Mouse (Mus musculus) megakaryocyte-erythroid progenitor cell, adult 5 weeks (primary cell): ENCODE results near the gene Fam229a. TPM values are rescaled to one million over a fixed set of nuclear protein-coding genes. Genes with fewer than 3 reads are reported as not detected.

Experiments used
- polyA plus RNA-seq: library from polyadenylated mRNA; stranded (reverse); fragments of >175 nt; gene quantifications from 2 replicates; pipeline ENCODE4 v1.2.3, GENCODE M21; 2012

Fam229a gene
- 3.2 and 3.4 TPM in 2 replicates for polyA plus RNA-seq

DNA sequence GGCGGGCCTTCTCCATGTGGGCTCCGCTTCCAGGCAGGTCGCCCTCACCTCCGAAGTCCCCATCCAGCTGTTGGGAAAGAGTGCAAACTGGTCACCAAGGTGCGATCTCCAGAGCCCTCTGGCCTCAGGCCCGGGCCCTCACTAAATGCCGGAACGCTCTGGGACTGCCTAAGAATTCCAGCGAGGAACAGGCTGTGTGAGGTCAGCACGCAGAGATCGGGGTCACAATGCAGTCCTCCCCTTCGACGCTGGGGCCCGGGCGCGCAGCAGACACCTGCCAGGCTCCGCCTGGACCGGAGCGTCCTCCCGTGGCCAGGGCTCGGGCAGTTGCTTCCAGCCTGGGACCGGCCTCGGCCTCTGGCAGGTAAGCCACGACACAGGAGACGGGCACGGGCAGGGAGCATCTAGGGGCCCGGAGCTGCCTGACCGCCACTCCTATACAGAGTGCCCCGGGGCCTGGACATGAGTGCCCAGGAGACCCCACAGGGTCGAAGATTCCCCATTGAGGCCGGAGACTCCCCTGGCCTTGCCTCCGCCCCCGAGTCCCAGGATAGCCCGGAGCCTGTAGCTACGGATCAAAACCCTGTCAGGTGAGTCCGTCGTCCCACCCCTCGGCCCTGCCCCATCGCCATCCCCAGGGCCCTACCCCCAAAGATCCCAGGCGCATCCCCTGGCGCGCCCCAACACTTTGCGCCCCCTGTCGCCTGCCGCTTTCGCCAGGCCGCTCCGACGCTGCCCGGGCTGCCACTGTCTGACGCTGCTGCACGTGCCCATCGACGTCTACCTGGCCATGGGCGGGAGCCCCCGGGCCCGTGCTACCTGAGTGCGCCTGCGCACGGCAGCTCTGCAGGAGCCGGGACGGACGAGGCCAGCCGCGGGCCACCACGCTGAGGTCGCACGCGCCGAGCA, at the start of gene Fam229a, which contains the start of gene Tssk3:
Fam229a (plus strand) TSS at position 219 of the 909 bp plus-strand sequence.
Tssk3 (minus strand) TSS at position 51 of the 909 bp plus-strand sequence.

DNA sequence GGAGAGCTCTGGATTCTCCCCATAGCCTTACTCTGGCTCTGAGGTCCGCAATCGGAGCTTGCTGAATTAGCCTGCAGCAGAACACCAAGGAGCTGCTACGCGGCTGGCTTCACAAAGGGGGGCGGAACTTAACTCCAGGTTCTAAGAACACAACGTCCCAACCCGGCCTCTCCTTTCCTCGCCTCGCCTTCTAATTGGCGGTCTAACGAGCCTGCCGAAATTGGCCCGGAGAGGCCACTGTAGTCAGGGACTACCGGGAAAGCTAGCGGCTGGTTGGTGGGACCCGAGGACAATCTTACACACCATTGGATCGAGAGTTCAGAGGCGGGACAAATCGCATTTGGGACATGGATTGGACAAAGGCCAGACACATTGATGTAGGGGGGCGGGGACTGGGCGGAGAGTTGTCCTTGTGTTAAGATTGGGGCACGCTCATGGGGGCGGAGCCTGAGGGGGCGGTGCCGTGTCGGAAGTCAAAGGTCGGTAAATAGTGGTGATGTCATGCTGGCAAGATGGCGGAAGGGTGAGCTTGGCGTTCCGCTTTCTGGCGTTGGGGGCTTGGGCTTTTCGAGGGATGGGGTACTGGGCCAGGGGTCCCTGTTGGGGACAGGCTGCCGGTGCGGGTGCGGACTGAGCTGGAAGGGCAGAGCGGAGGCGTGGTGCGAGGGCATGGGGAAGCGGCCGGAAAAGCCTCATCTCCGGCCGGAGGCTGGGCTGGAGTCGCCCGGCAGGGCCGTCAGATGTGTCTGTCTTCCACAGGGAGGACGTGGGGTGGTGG, 29.6 kb upstream of the Fam229a start, which contains the start of gene Bsdc1:
Bsdc1 (plus strand) TSS at position 399 of the 778 bp plus-strand sequence.

DNA sequence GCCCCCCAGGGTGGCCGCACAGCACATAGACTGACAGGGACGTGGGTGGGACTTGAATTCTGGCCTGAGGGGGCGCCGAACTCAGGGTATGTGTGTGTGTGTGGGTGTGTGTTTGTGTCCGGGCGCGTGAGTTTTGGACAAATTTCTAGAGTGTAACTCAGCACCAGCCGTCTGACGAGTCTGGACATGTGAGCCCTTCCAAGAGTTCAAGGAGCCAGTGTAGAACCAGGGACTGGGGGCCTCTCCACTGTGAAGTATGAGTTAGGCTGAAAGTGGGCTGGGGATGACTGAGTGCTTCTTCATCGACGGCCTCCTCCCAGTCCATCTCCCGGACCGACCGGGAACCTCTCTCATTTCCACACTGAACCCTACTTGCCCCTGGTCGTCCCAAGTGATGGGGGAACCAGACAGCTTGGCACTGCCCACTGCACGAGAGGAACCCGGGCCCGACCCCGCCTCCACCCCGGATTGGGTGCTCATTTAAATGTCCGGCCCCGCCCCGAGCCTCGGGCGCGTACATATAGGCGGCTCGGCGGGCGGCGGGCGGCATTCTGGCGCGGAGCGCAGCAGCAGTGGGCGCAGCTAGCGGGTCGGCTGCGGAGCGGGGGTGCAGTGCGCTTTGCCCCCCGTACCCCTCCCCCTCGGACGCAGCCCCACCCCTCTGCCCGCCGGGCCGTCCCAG, 22.2 kb downstream of the Fam229a start, which contains the start of gene Marcksl1:
Marcksl1 (plus strand) TSS at position 496 of the 682 bp plus-strand sequence.

Other genes with a start within 250 kb of the Fam229a start
- 5.6 and 6.0 TPM in 2 replicates for gene C77080, start 229.8 kb upstream of the Fam229a start, polyA plus RNA-seq
- not detected in 2 replicates for gene Sync, start 203.6 kb upstream of the Fam229a start, polyA plus RNA-seq
- 51.0 and 59.6 TPM in 2 replicates for gene Rbbp4, start 155.8 kb upstream of the Fam229a start, polyA plus RNA-seq
- 2.6 and 3.8 TPM in 2 replicates for gene Zbtb8os, start 155.5 kb upstream of the Fam229a start, polyA plus RNA-seq
- gene Zbtb8a, start 113.1 kb upstream of the Fam229a start, polyA plus RNA-seq = 3.2 and 3.7 TPM in 2 replicates
- gene Zbtb8b, start 50.3 kb upstream of the Fam229a start, polyA plus RNA-seq = not detected in 2 replicates
- 80.0 and 116 TPM in 2 replicates for gene Bsdc1, start 29.6 kb upstream of the Fam229a start, polyA plus RNA-seq
- not detected in 2 replicates for gene Tssk3, start 168 bp upstream of the Fam229a start, polyA plus RNA-seq
- 233 and 330 TPM in 2 replicates for gene Marcksl1, start 22.4 kb downstream of the Fam229a start, polyA plus RNA-seq
- gene Hdac1, start 51.5 kb downstream of the Fam229a start, polyA plus RNA-seq = 115 and 122 TPM in 2 replicates
- 6.4 and 7.9 TPM in 2 replicates for gene Lck, start 82.5 kb downstream of the Fam229a start, polyA plus RNA-seq
- not detected in 2 replicates for gene Fam167b, start 87.4 kb downstream of the Fam229a start, polyA plus RNA-seq
- 131 and 152 TPM in 2 replicates for gene Eif3i, start 109.5 kb downstream of the Fam229a start, polyA plus RNA-seq
- gene Tmem234, start 109.5 kb downstream of the Fam229a start, polyA plus RNA-seq = 186 and 194 TPM in 2 replicates
- 1.2 and 3.3 TPM in 2 replicates for gene Dcdc2b, start 123.1 kb downstream of the Fam229a start, polyA plus RNA-seq
- 2.2 and 6.9 TPM in 2 replicates for gene Iqcc, start 127.9 kb downstream of the Fam229a start, polyA plus RNA-seq
- gene Ccdc28b, start 132.8 kb downstream of the Fam229a start, polyA plus RNA-seq = 38.4 and 40.8 TPM in 2 replicates
- gene Txlna, start 149.9 kb downstream of the Fam229a start, polyA plus RNA-seq = 53.0 and 92.0 TPM in 2 replicates
- 11.6 and 17.3 TPM in 2 replicates for gene Kpna6, start 181.6 kb downstream of the Fam229a start, polyA plus RNA-seq
- 52.7 and 54.5 TPM in 2 replicates for gene Tmem39b, start 205.6 kb downstream of the Fam229a start, polyA plus RNA-seq